Mouse (Mus musculus): ENCODE results near the gene Cc2d1b. TPM values are rescaled to one million over a fixed set of nuclear protein-coding genes. Genes with fewer than 3 reads are reported as not detected.

The Cc2d1b gene
- polyA plus RNA-seq, 1 experiment from 2014 or later: 31.4 TPM

- no peak for DNase-seq
- 93% methylated on average over 3 of the region's 3 CpGs for WGBS
- Histone ChIP-seq H3K4me1 (ENCODE audit: insufficient read depth) (no peaks in the 10 kb centered on the region), H3K4me3 (ENCODE audit: low read depth, low read length) (no peak overlapping the region), H3K27me3 (ENCODE audit: insufficient read depth, low read length) (no peaks in the 10 kb centered on the region), H3K27ac (ENCODE audit: low read depth) (no peak overlapping the region), H3K9me3 (ENCODE audit: low read depth, low read length) (no peaks in the 10 kb centered on the region), H3K36me3 (ENCODE audit: insufficient read depth) (peaks cover 79% of the 10 kb centered on the region), H3K9ac (no peak overlapping the region), H3K4me2 (no peak overlapping the region)
- ATAC-seq (ENCODE audit: insufficient read depth): no peak
- TF ChIP-seq CTCF (IDR thresholded peaks at IDR 0.05; ENCODE audit: low read depth): no peak
Measured at GRCm38 (mm10) chr4:108637721-108638120, 18.0 kb downstream of the Cc2d1b start.

DNA sequence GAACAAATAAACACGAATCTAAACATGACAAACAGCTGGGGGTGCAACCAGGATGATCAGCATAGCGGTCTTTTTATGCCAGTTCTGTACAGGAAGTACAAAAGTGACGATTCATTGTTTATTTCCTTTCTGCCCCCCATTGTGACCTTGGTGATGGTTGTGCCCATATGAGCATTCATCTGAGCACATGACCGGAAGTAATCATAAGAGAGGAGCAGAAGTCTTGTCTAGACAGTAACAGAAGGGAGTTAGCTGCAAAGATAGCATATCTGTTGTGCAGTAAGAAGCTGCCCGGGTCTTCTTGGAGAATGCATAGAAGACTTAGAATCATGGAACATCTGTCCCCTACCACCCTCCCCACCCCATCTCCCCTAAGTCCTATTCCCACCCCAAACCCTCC, 19.0 kb downstream of the Cc2d1b start:
- H3K36me3 ChIP-seq (ENCODE audit: insufficient read depth): peaks cover 77% of the 10 kb centered on the region
- 65% methylated on average over 5 of the region's 5 CpGs for WGBS

DNA sequence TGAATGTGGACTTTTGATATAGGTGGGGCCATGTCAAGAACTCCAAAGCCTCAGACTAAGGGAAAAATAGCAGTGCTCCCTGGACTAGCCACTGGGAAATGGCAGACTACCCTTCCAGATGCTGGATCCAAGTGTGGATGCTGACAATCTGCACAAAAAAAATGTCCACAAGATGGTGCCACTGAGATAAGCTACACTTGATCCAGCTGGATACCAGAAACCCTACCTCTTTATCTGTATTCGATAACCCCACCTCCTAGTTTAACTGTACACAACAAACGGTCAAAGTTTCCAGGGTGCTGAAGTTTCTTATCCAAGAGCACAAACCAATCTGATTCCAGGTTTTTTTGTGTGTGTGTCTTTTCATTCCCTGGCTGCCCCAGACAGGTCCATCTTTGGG, 44.7 kb downstream of the Cc2d1b start:
- Histone ChIP-seq H3K27me3 (ENCODE audit: insufficient read depth, low read length) (no peaks in the 10 kb centered on the region), H3K9ac (no peak overlapping the region), H3K27ac (ENCODE audit: low read depth) (no peak overlapping the region), H3K4me2 (no peak overlapping the region), H3K4me3 (ENCODE audit: low read depth, low read length) (no peak overlapping the region), H3K36me3 (ENCODE audit: insufficient read depth) (peaks cover 11% of the 10 kb centered on the region; the same call in 1 of the 2 replicates), H3K9me3 (ENCODE audit: low read depth, low read length) (no peaks in the 10 kb centered on the region), H3K4me1 (ENCODE audit: insufficient read depth) (no peaks in the 10 kb centered on the region)
- WGBS: 54% methylated on average over 2 of the region's 2 CpGs
- peak; percentile 56 for TF ChIP-seq CTCF (IDR thresholded peaks at IDR 0.05; ENCODE audit: low read depth)
- DNase-seq (peak; percentile 77), ATAC-seq (ENCODE audit: insufficient read depth) (no peak)

More for the DNA sequence above, 19.0 kb downstream of the Cc2d1b start:
- Histone ChIP-seq H3K27ac (ENCODE audit: low read depth) (no peak overlapping the region), H3K4me1 (ENCODE audit: insufficient read depth) (no peaks in the 10 kb centered on the region), H3K9me3 (ENCODE audit: low read depth, low read length) (no peaks in the 10 kb centered on the region), H3K4me2 (no peak overlapping the region), H3K27me3 (ENCODE audit: insufficient read depth, low read length) (no peaks in the 10 kb centered on the region), H3K9ac (no peak overlapping the region), H3K4me3 (ENCODE audit: low read depth, low read length) (no peak overlapping the region)
- DNase-seq: no peak
- no peak for ATAC-seq (ENCODE audit: insufficient read depth)
- TF ChIP-seq CTCF (IDR thresholded peaks at IDR 0.05; ENCODE audit: low read depth): no peak

Other genes starting within 250 kb of the Cc2d1b start
- gene Shisal2a, start 236.6 kb upstream of the Cc2d1b start, polyA plus RNA-seq (2014; fragmentation: Nextera tagmentation; extraction: Ambion mirVana): 0.34 TPM in 1 of 2 replicates, not detected in the other
- gene Gpx7, start 213.0 kb upstream of the Cc2d1b start, polyA plus RNA-seq (2014; fragmentation: Nextera tagmentation; extraction: Ambion mirVana): 70.3 and 82.4 TPM in 2 replicates
- 59.6 and 62.6 TPM in 2 replicates for gene Tut4, start 160.5 kb upstream of the Cc2d1b start, polyA plus RNA-seq (2014; fragmentation: Nextera tagmentation; extraction: Ambion mirVana)
- gene Prpf38a, start 40.6 kb upstream of the Cc2d1b start, polyA plus RNA-seq (2014; fragmentation: Nextera tagmentation; extraction: Ambion mirVana): 92.0 and 96.2 TPM in 2 replicates
- gene Orc1, start 40.5 kb upstream of the Cc2d1b start, polyA plus RNA-seq (2014; fragmentation: Nextera tagmentation; extraction: Ambion mirVana): 14.3 and 15.7 TPM in 2 replicates
- gene 3110021N24Rik, start 99.7 kb downstream of the Cc2d1b start, polyA plus RNA-seq (2014; fragmentation: Nextera tagmentation; extraction: Ambion mirVana): 2.2 and 3.1 TPM in 2 replicates
- gene Zfyve9, start 160.9 kb downstream of the Cc2d1b start, polyA plus RNA-seq (2014; fragmentation: Nextera tagmentation; extraction: Ambion mirVana): 5.2 and 5.5 TPM in 2 replicates
- gene Btf3l4, start 213.7 kb downstream of the Cc2d1b start, polyA plus RNA-seq (2014; fragmentation: Nextera tagmentation; extraction: Ambion mirVana): 167 and 176 TPM in 2 replicates
- gene Txndc12, start 214.7 kb downstream of the Cc2d1b start, polyA plus RNA-seq (2014; fragmentation: Nextera tagmentation; extraction: Ambion mirVana): 129 and 131 TPM in 2 replicates
- gene Kti12, start 227.8 kb downstream of the Cc2d1b start, polyA plus RNA-seq (2014; fragmentation: Nextera tagmentation; extraction: Ambion mirVana): 57.4 and 62.8 TPM in 2 replicates
- 1.2 and 1.3 TPM in 2 replicates for gene A730015C16Rik, start 228.7 kb downstream of the Cc2d1b start, polyA plus RNA-seq (2014; fragmentation: Nextera tagmentation; extraction: Ambion mirVana)